Mouse (Mus musculus): ENCODE measurements around the gene Olfr1420. TPM values are rescaled to one million over a fixed set of nuclear protein-coding genes. Genes with fewer than 3 reads are reported as not detected.

Olfr1420 gene
- total RNA-seq (2012; rRNA removed) (not detected in 2 replicates), total RNA-seq (2014; rRNA removed) (not detected in 2 replicates), polyA plus RNA-seq (2012; ENCODE audit: insufficient read length, low read depth) (not detected in 2 replicates)

GRCm38 (mm10) chr19:11886265-11886664 is at the start of gene Olfr1420:
Gene Olfr1420, plus strand, starts transcription at chr19:11886565.
- DNase-seq (ENCODE audit: extremely low read depth): no peak
- Histone ChIP-seq H3K9ac (ENCODE audit: insufficient read depth, low read depth) (no peak within 1 kb of the TSS), H3K27me3 (replicated peaks) (no peaks in the 10 kb centered on the region), H3K9me3 (replicated peaks; ENCODE audit: low read length) (no peaks in the 10 kb centered on the region), H3K36me3 (replicated peaks in 1 of 2; ENCODE audit: control insufficient read depth in 1 of 2, insufficient read depth in 1 of 2, low read length in 1 of 2) (no peaks in the 10 kb centered on the region), H3K4me1 (ENCODE audit: control insufficient read depth in 1 of 2, insufficient read depth in 2 of 2) (peaks cover 0 to 3% of the 10 kb centered on the region in 2 experiments; a peak in 2 of 4 replicates), H3K4me3 (replicated peaks in 1 of 3; ENCODE audit: low read depth in 2 of 3, low read length in 2 of 3, poor library complexity in 1 of 3) (no peak within 1 kb of the TSS), H3K27ac (ENCODE audit: insufficient read depth, low read depth) (no peak within 1 kb of the TSS), H3K79me2 (replicated peaks; ENCODE audit: control insufficient read depth, extremely low read depth, insufficient read depth, poor library complexity, severe bottlenecking) (no peaks in the 10 kb centered on the region), H3K4me2 (ENCODE audit: insufficient read depth, low read depth, poor library complexity, severe bottlenecking) (no peak within 1 kb of the TSS; the same call in 1 of the 2 replicates)
- in situ Hi-C loops (cut with MboI; ENCODE audit: low pct_ligation_motif_present, low pct_unique_long_range_greater_than_20kb, low sequenced_read_pairs) (no loop called here), dilution Hi-C loops (cut with MboI; ENCODE audit: extremely low pct_ligation_motif_present, extremely low pct_unique_long_range_greater_than_20kb, low sequenced_read_pairs) (no loop called here)
- TF ChIP-seq BHLHE40 (IDR thresholded peaks at IDR 0.05; ENCODE audit: low read depth, low read length): no peak
- no peak for TF ChIP-seq USF1 (IDR thresholded peaks at IDR 0.05; ENCODE audit: low read depth, low read length)
- TF ChIP-seq SIN3A (IDR thresholded peaks at IDR 0.05; ENCODE audit: low read length): no peak
- TF ChIP-seq EP300 (IDR thresholded peaks at IDR 0.05; ENCODE audit: low read length): no peak
- no peak for TF ChIP-seq MAX (IDR thresholded peaks at IDR 0.05; ENCODE audit: low read length)
- no peak for TF ChIP-seq RCOR1 (conservative IDR thresholded peaks at IDR 0.05; ENCODE audit: low read depth, low read length)
- no peak for TF ChIP-seq MYC (IDR thresholded peaks at IDR 0.05; ENCODE audit: low read depth, low read length)
- no peak for TF ChIP-seq CHD1 (IDR thresholded peaks at IDR 0.05; ENCODE audit: low read depth, low read length)
- no peak for TF ChIP-seq UBTF (IDR thresholded peaks at IDR 0.05; ENCODE audit: low read depth, low read length)
- TF ChIP-seq POLR2A (IDR thresholded peaks at IDR 0.05; ENCODE audit: low read depth, low read length): no peak
- TF ChIP-seq JUND (conservative IDR thresholded peaks at IDR 0.05; ENCODE audit: low read depth, low read length): no peak
- TF ChIP-seq E2F4 (IDR thresholded peaks at IDR 0.05; ENCODE audit: insufficient replicate concordance, low read depth, low read length): no peak
- TF ChIP-seq NRF1 (IDR thresholded peaks at IDR 0.05; ENCODE audit: low read depth, low read length): no peak
- no peak for TF ChIP-seq MAFK (IDR thresholded peaks at IDR 0.05; ENCODE audit: insufficient replicate concordance, low read length)
- no peak for TF ChIP-seq GABPA (IDR thresholded peaks at IDR 0.05; ENCODE audit: insufficient replicate concordance, low read depth, low read length)
- no peak for TF ChIP-seq USF2 (conservative IDR thresholded peaks at IDR 0.05; ENCODE audit: low read depth, low read length)

DNA sequence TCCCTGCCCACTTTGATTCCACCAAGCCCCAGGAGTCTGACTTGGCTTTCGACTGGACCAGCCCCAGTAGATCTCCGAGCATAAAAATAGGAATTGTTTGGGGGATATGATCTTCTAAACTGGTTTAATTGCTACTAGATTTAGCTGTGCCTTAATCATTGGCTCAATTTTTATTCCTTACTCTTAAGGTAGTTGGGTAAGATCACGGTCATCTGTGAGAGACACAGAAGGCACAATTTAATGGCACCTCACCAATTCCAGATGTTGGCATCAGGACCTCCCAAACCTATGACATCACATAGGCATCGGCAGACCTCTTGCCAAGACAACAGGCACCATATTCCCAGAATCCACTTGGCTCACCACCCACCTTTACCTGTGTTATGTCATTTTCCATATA is 47.2 kb upstream of the Olfr1420 start, which contains the start of gene Olfr1417:
TSS of gene Olfr1417 (minus strand) at position 101 of the 400 bp plus-strand sequence.
- in situ Hi-C loops (cut with MboI; ENCODE audit: low pct_ligation_motif_present, low pct_unique_long_range_greater_than_20kb, low sequenced_read_pairs): no loop called here
- Histone ChIP-seq H3K79me2 (replicated peaks; ENCODE audit: control insufficient read depth, extremely low read depth, insufficient read depth, poor library complexity, severe bottlenecking) (no peaks in the 10 kb centered on the region), H3K36me3 (replicated peaks in 1 of 2; ENCODE audit: control insufficient read depth in 1 of 2, insufficient read depth in 1 of 2, low read length in 1 of 2) (no peaks in the 10 kb centered on the region), H3K4me3 (replicated peaks in 1 of 3; ENCODE audit: low read depth in 2 of 3, low read length in 2 of 3, poor library complexity in 1 of 3) (no peak within 1 kb of the TSS), H3K27me3 (replicated peaks) (no peaks in the 10 kb centered on the region), H3K9me3 (replicated peaks; ENCODE audit: low read length) (no peaks in the 10 kb centered on the region), H3K4me1 (ENCODE audit: control insufficient read depth in 1 of 2, insufficient read depth in 2 of 2) (no peaks in the 10 kb centered on the region), H3K27ac (ENCODE audit: insufficient read depth, low read depth) (no peak within 1 kb of the TSS), H3K4me2 (ENCODE audit: insufficient read depth, low read depth, poor library complexity, severe bottlenecking) (no peak within 1 kb of the TSS), H3K9ac (ENCODE audit: insufficient read depth, low read depth) (no peak within 1 kb of the TSS)
- dilution Hi-C loops (cut with MboI; ENCODE audit: extremely low pct_ligation_motif_present, extremely low pct_unique_long_range_greater_than_20kb, low sequenced_read_pairs): no loop called here
- TF ChIP-seq IRF4 (IDR thresholded peaks at IDR 0.05; ENCODE audit: low read depth, low read length): no peak
- DNase-seq (ENCODE audit: extremely low read depth): no peak

Measured in CH12.LX (cell line).